Mouse (Mus musculus): ENCODE measurements at regions not wholly inside any gene's neighbourhood (a gene's known extent, or its start where the extent isn't known, plus 50 kb on each side); places are given as distances from the start of the nearest gene placed in this dataset.
"Not testable (repeated sequence)": the region's sequence is repeated elsewhere in the genome, so short reads cannot be mapped to it uniquely, and the experiment has no call there.

DNA sequence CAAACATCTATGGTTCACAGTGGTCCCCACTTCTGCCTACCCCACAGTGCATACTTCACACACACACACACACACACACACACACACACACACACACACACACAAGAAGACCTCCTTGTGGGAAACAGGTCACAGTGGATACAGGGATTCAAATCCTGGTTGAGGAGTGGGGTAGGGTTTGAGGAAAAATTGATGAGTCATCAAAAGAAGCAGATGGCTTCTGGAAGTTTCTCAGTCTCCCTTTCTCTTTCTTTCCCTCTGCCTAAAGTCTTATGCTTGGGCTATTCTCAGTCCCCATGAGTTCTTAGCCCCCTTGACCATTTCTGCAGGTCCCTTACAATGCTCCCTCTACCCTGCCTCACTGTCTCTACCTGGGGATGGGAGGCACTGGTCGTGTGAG is 56.4 kb downstream of the Rassf10 start:
- no peak for DNase-seq (ENCODE audit: low read depth, low spot score)

DNA sequence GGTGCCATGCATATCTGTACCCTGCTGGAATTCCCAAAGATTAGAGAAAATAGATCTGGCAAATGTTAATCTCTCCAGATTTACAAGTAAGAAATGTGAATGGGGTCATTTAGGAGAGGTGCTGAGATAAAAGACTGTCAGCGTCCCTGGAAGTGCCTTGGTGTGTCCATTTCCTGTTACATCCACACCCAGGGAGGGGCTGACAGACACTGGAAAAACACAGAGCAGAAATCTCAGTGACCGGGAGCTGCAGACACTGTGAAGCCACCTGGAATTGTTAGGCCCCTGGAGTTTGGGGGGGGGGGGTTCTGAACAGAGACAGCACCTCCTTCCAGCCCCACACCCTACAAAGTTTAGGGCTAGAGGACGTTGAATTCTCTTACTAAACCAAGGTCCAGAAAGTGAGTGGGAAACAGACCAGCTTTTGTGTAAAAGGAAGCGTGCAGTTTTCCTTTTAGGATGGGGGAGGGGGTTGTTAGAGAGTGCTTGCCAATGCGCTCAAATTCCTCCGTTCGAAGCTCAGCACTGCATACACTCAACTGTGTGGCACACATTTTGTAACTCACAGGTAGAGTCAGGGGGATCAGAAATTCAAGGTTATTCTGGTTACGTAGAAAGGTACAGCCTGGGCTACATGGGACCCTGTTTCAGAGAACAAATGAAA is 63.5 kb downstream of the Rassf10 start:
- no peak for DNase-seq (ENCODE audit: low read depth, low spot score)

DNA sequence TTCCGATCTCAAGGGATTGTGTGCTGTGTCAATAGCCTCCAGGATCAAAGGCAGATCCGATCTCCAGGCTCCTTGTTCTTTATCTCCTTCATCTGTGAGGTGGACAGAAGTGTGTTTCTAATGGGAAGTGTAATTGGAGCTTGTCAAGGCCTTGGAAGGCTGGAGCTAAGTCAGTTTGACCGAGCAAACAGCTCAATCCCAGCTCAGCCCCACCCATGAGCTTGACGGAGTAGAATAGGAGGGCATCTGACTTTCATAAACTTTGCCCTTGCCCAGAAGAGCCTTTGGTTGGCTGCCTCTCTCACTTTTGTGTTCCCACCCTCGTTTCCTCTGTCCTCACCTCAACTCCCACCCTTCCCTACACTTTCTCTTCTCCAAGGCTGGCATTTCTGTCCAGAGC is 67.7 kb downstream of the Rassf10 start:
- no peak for DNase-seq (ENCODE audit: low read depth, low spot score)

DNA sequence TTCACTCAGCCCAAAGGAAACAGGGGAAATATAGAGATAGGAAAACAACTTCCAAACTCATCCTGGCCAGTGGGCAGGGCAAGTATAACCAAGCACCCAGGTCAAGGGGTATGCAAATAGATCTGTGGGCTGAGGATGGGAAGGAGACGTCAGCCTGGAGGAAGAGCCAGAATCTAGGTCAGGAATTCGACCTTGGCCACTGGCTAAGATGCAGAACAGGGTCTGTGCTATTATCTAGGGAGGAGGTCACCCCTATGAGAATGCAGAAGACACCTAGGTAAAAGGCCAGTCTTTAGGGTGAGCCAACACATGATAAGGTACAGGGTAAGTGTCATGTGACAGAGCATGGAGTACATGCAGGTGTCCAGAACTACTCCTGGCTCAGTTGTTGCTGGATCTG is 68.8 kb downstream of the Rassf10 start:
- no peak for DNase-seq (ENCODE audit: low read depth, low spot score)

DNA sequence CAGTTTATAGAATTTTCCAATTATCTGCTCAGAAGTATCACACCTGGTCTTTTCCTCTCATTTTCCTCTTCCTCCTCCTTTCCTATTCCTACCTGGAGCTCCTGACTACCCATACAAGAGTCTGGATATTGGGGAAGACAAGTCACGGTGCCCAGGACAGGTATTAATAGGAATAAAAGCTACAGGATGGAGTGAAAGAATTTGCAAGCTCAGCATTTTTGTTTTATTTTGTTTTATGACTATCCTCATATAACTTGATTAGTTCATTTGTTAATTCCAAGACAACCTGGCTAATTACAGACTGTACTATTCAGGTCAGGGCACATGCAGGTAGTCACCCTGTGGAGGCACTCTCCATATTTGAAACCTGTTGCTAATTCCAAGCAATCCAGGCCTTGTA is 72.0 kb downstream of the Rassf10 start:
- no peak for DNase-seq (ENCODE audit: low read depth, low spot score)

DNA sequence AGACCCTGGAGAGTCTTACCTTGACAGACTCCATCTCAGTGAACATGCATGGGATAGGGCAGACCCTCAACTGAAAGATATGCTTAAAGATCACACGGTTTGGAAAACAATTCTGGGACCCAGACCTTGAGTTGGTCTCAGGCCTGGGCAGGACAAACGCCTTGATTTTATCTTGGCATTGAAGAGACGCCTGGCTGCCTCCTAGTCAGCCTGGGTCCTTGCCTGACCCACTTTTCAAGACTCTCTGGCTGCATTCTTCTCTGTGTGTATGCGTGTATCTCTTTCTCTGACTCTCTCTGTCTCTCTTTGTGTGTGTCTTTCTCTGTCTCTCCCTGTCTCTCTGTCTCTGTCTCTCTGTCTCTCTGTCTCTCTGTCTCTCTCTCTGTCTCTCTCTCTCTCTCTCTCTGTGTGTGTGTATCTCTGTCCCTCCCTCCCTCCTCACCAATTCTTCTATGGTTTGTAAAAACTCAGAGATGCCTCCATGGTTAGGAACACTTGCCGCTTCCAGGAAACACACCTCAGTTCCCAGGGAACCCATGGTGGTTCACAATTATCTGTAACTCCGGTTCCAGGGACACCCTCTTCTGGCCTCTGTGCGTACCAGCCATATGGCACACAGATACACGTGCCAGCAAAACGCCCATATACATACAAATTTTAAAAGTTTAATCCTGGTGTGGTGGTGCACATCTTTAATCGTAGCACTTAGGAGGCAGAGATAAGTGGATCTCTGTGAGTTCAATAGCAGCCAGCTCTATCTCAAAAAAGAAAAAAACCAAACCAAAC is 72.7 kb downstream of the Rassf10 start:
- DNase-seq (ENCODE audit: low read depth, low spot score) = no peak

DNA sequence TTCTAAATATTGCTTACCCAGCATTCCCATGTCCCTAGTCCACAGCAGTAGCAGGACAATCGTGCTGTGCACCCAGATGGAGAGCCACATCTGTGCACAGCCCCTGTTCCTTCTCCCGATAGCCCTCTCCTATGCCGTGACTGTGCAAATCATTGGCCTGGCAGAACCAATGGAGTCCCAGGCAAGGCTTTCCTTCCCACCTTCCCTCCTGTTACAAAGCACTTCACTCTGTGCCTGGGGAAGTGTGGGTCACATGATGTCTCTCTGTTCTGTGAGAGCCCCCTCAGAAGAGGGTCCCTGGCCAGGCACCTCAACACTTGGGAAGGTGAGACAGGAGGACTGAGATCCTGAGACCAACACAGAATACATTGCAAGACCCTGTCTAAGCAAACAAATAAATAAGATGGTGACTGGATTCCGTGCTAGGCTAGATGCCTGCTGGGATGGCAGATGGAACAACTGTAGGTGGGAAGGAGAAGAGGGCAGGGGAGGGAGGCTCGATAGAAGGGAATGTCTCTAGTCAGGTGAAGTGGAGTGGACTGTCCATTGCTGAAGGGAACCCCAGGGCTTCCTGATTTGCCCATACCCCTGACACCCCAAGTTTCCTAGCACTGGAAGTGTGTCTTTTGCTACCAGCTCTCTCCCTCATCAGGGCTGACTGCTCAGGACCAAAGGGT is 73.5 kb downstream of the Rassf10 start:
- no peak for DNase-seq (ENCODE audit: low read depth, low spot score)

DNA sequence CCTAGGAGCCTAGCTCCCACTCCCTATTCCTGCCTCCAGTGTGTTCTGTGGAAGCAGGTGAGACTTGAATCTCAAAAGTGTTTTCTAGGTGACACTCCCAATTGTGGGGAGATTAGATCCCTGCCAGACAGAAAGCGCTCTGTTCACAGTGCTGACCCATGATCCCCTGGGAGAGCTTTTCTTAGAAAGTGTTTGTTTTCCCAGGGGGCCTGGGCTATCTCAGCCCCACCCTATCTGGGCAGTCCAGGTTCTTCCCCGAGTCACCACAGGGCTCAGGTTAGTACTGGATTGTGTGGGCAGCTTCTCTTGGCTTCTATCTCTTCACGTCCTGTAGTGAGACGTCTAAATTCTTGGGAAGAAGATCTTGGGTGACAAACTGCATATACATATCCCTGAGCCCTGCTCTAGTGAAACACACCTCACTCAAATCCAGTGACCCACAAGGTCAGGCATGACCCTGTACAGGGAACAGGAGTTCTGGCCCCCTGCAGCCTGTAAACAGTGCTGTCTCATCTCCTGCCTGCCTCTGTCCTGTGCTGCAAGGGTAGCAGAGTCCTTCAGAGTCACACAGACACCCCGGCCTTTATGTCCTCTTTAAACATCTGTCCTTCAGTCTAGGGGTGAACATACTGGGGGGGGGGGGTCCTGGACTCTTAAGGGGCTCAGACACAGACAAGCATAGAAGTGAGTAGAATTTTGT is 76.4 kb downstream of the Rassf10 start:
- DNase-seq (ENCODE audit: low read depth, low spot score) = no peak

DNA sequence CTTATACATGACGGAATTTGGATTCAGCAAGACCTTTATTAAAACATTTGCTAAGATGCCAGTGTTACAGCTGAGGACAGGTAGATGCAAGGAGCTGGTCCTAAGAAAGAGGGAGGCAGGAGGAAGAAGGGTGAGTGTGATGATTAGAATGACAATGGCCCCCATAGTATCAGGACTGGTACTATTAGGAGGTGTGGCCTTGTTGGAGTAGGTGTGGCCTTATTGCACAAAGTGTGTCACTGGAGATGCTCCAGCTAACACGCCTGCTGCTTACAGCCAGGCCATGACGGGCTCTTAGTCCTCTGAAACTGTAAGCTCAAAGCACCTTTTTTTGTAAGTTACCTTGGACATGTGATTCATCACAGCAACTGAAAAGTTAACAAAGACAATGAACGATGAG is 82.0 kb downstream of the Rassf10 start:
- DNase-seq (ENCODE audit: low read depth, low spot score) = no peak

DNA sequence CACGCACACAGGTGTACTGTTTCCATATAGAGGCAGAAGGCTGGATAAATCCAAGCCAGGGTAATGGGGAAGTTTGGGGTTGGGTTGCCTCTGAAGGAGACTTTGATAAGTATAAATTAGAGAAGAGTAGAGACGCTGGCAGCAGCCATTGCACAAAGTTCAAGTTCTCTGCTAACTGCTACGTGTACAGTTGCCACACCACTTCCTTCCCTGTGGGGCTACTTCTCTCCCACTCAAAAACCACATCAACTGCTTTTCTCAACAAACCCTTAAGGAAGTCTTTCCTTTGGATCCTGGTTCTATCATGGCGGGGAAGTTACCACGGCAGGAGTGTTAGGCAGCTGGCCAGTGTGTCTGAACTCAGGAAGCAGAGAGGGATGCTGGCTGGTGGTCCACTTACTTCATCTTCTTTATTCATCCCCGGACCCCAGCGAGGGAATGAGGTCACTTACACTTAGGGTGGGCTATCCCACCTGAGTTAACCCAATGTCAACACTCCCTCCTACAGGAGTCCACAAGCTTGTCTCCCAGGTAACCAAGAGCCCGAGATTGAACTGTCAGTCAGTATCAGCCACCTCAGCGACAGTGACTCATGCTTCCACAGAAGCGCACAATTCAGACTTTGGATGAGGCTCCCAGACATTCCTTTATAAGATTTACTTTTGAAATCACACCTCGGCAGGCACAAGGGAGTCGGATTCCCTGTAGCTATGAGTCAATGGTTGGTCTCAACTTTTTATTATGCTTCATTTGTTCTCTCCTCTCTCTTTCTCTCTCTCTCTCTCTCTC is 84.3 kb downstream of the Rassf10 start:
- DNase-seq (ENCODE audit: low read depth, low spot score) = no peak

DNA sequence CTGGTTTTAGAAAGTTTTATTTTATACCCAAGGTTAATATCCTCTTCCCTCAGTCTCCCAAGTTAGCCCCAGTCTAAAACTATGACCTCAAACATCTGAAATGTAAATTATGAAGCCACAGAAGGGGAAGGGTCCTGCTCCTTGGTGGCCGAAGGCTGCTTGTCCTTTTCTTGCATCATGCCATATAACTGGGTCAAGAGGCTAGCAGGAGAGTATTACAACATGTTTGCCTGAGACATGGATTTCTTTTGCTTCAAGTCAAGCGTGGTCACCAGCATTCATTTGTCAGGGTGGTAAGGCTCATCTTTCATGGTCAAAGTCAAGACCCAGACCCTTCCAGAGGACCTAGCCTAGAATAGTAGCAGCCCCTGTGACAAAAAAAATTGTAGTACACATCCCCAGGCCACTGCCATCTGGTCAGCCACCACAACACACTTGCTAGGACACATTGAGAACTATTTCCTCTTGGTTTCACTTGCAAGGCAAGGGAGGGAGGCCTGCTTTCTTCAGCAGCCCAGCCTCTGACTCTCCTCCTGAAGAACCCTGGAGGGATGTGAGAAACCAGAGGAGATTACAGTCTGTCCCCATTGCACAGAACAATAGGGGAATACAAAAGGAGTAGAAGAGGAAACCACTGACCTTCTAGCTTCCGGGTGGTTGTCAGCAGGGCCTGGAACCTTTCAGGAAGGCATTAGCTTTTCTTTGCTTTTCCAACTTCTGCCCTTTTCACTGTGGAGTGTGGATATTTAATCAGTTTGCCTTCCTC is 85.3 kb downstream of the Rassf10 start:
- DNase-seq (ENCODE audit: low read depth, low spot score) = no peak

DNA sequence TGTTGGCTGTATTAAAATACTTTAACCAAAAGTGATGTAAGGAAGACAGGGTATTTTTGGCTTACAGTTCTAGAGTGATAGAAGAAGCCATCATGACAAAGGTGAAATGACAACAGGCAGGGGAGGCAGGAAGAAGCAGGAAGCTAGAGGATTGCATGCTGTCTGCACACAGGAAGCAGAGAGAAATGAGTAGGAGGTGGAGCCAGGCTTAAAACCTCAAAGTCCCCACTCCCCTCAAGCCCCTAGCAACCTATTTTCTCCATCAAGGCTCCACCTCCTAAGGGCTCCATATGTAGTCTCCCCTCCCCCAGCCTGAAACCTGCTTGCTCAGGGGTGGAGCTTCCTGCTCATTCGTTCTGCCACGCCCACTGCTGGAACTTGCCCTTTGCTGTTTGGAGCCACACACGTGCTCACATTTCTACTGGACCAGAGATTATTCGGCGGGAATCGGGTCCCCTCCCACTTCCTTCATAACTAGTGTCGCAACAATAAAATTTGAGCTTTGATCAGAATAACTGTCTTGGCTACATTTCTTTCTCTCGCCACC is 91.9 kb downstream of the Rassf10 start:
- not testable (repeated sequence) for DNase-seq (ENCODE audit: low read depth, low spot score)

DNA sequence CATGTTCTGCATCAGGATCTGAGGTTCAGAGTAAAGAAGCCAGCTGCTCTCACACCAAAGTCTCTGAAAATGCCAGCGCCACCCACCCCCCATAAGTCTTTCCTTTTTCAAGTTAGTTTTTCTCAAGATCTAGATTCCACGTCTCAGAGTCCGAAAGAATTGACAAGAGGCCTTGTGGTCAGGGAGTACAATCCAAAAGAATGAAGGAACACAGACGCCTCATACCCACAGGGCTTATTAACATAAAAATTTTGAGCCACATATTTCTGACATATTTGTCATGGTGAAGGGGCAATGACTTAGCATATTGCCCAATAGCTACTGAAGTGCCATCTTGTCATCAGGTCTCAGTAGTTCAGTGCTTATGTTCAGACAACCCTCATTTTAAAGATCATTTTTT is 92.6 kb downstream of the Rassf10 start:
- DNase-seq (ENCODE audit: low read depth, low spot score) = no peak

DNA sequence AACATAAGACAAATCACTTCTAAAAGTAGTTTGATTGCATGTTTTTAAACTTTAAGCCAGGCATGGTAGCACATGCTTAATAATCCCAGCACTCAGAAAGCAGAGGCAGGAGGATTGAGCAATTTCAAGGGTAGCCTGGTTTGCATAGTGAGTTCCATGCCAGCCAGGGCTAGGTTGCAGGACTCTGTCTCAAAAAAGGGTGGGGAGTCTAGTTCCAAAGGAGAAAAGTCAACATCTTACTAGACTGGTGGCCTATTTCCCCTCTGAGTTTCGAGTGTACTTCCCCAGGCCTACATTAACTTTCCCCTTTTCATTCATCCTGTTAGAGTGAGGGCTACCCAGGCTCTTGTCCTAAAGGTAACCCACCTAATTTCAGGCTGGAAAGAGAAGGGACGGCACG is 93.8 kb downstream of the Rassf10 start:
- no peak for DNase-seq (ENCODE audit: low read depth, low spot score)

DNA sequence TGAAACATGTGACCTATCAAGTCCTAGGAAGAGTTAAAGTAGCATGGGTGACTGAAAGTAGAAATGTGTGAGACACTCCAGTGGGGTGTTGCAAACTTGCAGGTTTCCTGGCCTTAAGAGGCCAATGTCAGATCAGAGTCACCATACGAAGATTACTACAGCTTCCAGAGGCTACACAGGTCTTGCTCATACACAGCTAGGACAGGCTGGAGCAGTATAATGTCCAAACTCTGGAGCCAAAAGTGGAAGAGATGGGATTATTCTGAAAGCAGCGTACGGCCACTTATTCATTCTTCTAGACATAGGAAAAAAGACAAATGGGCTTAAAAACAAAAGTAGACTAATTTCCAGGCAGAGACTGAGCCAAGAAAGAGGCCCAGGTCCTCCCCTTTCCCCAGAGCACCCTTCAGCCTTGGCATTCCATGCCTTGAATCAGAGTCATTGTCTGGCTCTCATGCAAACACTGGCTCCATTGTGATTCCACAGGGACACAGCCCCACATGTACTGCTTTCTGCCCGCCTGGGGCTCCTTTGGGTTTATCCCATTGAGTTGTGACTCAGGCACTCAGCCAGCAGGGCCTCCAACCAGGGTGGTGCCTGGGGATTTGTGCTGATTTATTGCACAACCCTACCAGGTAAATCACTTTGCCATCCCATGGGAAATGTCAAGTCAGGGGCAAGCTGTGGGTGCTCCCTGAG is 94.5 kb downstream of the Rassf10 start:
- no peak for DNase-seq (ENCODE audit: low read depth, low spot score)

DNA sequence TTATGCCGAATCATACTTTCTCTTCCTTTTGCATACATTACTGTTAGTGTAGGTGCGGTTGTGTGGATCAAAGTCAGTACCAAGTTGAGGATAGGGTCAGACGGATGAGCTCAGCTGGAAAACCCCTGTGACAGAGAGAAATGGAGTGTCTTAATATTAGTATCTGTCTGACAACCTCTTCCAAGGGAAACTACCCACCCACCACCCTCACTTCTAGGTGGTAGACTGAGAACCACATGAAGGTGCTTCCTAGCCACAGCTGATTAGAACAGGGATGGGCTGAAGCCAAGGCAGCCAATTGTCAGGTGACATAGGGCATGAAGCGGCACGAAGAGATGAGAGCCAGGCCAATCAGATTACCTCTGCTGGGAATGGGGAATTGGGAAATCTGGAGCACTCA is 95.7 kb downstream of the Rassf10 start:
- no peak for DNase-seq (ENCODE audit: low read depth, low spot score)

DNA sequence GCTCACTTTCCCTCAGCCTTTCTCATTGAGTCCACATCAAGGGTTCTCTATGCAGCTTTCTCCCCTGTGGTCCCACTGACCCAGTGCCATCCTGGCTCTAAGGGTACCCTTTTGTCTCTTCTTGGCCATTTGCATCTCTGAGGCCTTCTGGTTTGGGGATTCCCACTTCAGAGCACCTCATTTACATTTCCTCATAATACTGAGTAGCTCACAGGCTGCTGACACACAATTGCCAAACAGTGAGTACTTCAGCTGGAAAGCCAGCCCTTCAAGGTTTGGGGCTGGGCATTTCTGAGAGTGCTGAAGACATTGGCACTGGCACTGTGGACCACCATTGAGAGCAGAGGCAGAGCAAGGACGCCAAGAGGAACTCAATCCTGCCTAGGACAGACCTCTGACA is 99.2 kb downstream of the Rassf10 start:
- DNase-seq (ENCODE audit: low read depth, low spot score) = peak; percentile 20

DNA sequence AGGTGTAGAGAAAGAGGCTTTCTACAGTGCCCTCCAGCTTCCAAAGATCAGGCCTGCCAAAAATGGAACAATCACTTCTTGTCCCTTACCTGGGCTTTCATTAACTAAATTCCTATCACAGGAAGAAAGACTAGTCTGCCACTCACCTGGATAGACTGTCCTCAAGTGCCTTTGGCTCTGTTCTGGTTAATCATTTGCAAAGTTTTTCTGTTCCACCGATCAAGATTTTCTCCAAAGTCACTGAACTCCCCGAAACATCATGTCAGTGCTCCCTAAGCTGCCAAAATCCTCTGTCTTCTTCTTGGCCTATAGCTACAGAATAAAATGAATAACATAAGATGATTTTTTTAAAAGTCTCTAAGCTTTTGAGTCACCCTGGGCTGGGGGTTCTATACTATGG is 102.7 kb downstream of the Rassf10 start:
- DNase-seq (ENCODE audit: low read depth, low spot score) = no peak

DNA sequence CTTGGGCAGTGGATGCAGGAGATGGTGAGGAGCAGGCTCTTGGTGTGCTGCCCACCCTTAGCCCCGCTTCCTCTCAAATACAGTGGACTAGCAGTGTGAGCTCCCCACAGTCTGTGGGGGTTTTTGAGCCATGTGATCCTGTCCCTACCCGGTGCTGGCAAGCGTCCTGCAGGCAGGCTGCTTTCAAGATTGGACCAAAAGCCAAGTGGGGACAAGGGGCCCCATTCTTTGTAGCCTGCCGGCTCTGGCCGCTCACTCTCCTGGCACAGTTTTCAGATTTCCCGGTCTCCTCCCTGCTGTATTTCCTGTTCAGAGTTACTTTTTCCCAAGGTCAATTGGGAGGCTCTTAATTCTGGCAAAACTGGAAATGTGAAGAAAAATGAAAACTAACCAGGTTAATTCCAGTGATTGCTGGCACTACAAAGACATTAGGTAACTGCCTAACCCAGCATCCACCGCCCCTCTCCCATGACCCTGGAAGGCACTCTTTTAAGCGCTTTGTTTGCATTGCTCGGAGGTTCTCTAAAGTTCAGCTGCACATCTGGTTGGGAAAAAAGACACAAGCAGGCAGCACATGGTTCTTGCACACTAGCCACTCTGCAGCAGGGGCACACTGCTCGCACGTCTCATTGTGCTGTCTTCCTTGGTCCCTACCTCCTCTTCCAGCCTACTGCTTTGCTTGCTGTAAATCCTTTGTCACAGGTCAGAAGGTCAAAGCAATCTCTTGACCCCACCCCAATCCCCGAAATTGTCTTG is 105.6 kb downstream of the Rassf10 start:
- no peak for DNase-seq (ENCODE audit: low read depth, low spot score)

Measured in A20 (cell line).